Mouse (Mus musculus): ENCODE data around the gene Shbg. TPM values are rescaled to one million over a fixed set of nuclear protein-coding genes. Genes with fewer than 3 reads are reported as not detected.

Gene Shbg
- total RNA-seq, 1 experiment from 2014 or later: not detected

DNA sequence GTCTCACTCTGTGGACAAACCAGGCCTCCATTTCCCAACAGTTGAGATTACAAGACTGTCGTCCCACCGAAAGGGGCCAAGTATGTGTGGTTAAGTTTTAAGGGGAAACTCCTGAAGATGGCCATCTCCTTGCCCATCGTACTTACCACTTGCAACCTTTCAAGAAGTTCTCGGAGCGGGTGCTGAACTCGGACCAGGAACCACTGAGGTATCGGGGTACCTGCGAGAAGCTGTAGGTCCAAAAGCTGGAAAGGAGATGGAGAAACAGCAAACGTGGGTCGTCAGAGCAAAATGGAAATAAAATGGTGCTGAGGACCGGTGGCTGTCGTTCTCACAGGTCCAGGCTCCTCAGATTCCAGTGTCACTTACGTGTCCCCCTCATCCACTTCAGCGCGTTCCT is 39.4 kb downstream of the Shbg start:
- no peak for ATAC-seq (replicated peaks; ENCODE audit: low read depth, poor library complexity, severe bottlenecking)

DNA sequence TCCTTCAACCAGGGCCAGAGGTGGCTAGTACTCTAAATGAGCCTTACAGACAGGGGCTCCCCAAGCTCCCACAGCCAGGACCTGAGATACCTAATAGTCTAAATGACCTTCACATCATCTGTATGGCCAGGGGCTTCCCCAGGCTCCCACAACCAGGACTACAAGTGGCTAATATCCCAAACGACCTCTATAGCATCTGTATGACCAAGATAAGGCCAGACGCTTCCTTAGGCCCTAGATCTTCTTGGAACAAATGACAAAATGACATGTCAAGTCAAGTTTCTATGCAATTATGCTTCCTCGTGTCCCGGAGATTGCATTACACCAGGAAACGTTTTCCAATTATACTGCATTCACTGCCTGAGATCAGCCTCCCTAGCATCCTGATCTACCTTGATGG is 41.4 kb downstream of the Shbg start:
- ATAC-seq (replicated peaks; ENCODE audit: low read depth, poor library complexity, severe bottlenecking): no peak

- ATAC-seq (replicated peaks; ENCODE audit: low read depth, poor library complexity, severe bottlenecking): no peak; the same call in 1 of the 2 replicates
Observed at GRCm38 (mm10) chr11:69575220-69575619, 42.5 kb downstream of the Shbg start.

GRCm38 (mm10) chr11:69565131-69565530 is 52.6 kb downstream of the Shbg start:
- ATAC-seq (replicated peaks; ENCODE audit: low read depth, poor library complexity, severe bottlenecking): no peak

Other genes with a start within 250 kb of the Shbg start
- gene Chd3, start 248.5 kb downstream of the Shbg start, total RNA-seq (2017): 64.5 and 68.0 TPM in 2 replicates
- 181 and 216 TPM in 2 replicates for gene Naa38, start 222.4 kb downstream of the Shbg start, total RNA-seq (2017)
- 35.5 and 37.6 TPM in 2 replicates for gene Cyb5d1, start 222.3 kb downstream of the Shbg start, total RNA-seq (2017)
- gene Tmem88, start 219.7 kb downstream of the Shbg start, total RNA-seq (2017): 0.46 TPM in 1 of 2 replicates, not detected in the other
- gene Kdm6b, start 204.2 kb downstream of the Shbg start, total RNA-seq (2017): 3.5 and 6.6 TPM in 2 replicates
- 0.68 TPM in 1 of 2 replicates, not detected in the other for gene Dnah2, start 68.8 kb downstream of the Shbg start, total RNA-seq (2017)
- gene Efnb3, start 57.7 kb downstream of the Shbg start, total RNA-seq (2017): 0.55 TPM in 1 of 2 replicates, not detected in the other
- 5.0 and 8.0 TPM in 2 replicates for gene Wrap53, start 37.6 kb downstream of the Shbg start, total RNA-seq (2017)
- 78.8 and 104 TPM in 2 replicates for gene Trp53, start 37.5 kb downstream of the Shbg start, total RNA-seq (2017)
- gene Atp1b2, start 12.0 kb downstream of the Shbg start, total RNA-seq (2017): 16.9 and 26.2 TPM in 2 replicates
- not detected in 2 replicates for gene Sat2, start 4.1 kb upstream of the Shbg start, total RNA-seq (2017)
- gene Fxr2, start 15.1 kb upstream of the Shbg start, total RNA-seq (2017): 38.9 and 44.1 TPM in 2 replicates
- 0.87 TPM in 1 of 2 replicates, not detected in the other for gene Sox15, start 37.4 kb upstream of the Shbg start, total RNA-seq (2017)
- 51.8 and 56.8 TPM in 2 replicates for gene Mpdu1, start 44.7 kb upstream of the Shbg start, total RNA-seq (2017)
- 11.0 and 29.0 TPM in 2 replicates for gene Cd68, start 48.2 kb upstream of the Shbg start, total RNA-seq (2017)
- 895 and 933 TPM in 2 replicates for gene Eif4a1, start 54.5 kb upstream of the Shbg start, total RNA-seq (2017)
- 75.7 and 92.7 TPM in 2 replicates for gene Senp3, start 64.2 kb upstream of the Shbg start, total RNA-seq (2017)
- gene Tnfsf13, start 67.9 kb upstream of the Shbg start, total RNA-seq (2017): 7.7 and 11.1 TPM in 2 replicates
- not detected in 2 replicates for gene Tnfsf12, start 77.9 kb upstream of the Shbg start, total RNA-seq (2017)
- gene Tnfsfm13, start 78.2 kb upstream of the Shbg start, total RNA-seq (2017): 2.1 and 3.0 TPM in 2 replicates
- gene Polr2a, start 140.7 kb upstream of the Shbg start, total RNA-seq (2017): 59.3 and 132 TPM in 2 replicates
- not detected in 2 replicates for gene Slc35g3, start 144.1 kb upstream of the Shbg start, total RNA-seq (2017)
- 2.2 and 2.6 TPM in 2 replicates for gene Zbtb4, start 148.0 kb upstream of the Shbg start, total RNA-seq (2017)
- 0.27 and 1.5 TPM in 2 replicates for gene Chrnb1, start 178.0 kb upstream of the Shbg start, total RNA-seq (2017)
- 2.5 TPM in 1 of 2 replicates, not detected in the other for gene Fgf11, start 184.0 kb upstream of the Shbg start, total RNA-seq (2017)
- not detected in 2 replicates for gene Tmem102, start 187.7 kb upstream of the Shbg start, total RNA-seq (2017)
- gene Gm39566, start 197.4 kb upstream of the Shbg start, total RNA-seq (2017): not detected in 2 replicates
- not detected in 2 replicates for gene Spem2, start 200.6 kb upstream of the Shbg start, total RNA-seq (2017)
- not detected in 2 replicates for gene Spem1, start 204.3 kb upstream of the Shbg start, total RNA-seq (2017)
- gene Nlgn2, start 219.9 kb upstream of the Shbg start, total RNA-seq (2017): 6.5 and 8.6 TPM in 2 replicates
- gene Tmem256, start 220.6 kb upstream of the Shbg start, total RNA-seq (2017): 245 and 258 TPM in 2 replicates
- 24.6 and 31.0 TPM in 2 replicates for gene Plscr3, start 228.5 kb upstream of the Shbg start, total RNA-seq (2017)
- gene Tnk1, start 240.8 kb upstream of the Shbg start, total RNA-seq (2017): not detected in 2 replicates